Mouse (Mus musculus) heart, embryonic 16.5 days (tissue): ENCODE measurements at regions not wholly inside any gene's neighbourhood (a gene's known extent, or its start where the extent isn't known, plus 50 kb on each side); places are given as distances from the start of the nearest gene placed in this dataset.

Experiments used
- ATAC-seq: fragments of 200-750 bp; cut with Nextera tagmentation; replicated peaks from 2 replicates; pipeline ENCODE4 v1.8.0; 2017; ENCODE audit warnings: moderate number of reproducible peaks; ENCODE audit not compliant: insufficient read depth, low FRiP score; ENCODE audit errors: extremely low read depth
- H3K27ac ChIP-seq: fragments of 300-500 bp; sonication (generic); 2 replicates; pipeline ENCODE4 v1.5.1; 2014; ENCODE audit warnings: mild to moderate bottlenecking, low read length, control low read depth, moderate library complexity
- H3K27me3 ChIP-seq: fragments of 300-500 bp; sonication (generic); 2 replicates; pipeline ENCODE4 v1.6.1; 2014; ENCODE audit warnings: low read length, mixed read lengths; ENCODE audit not compliant: control insufficient read depth, insufficient read depth
- H3K36me3 ChIP-seq: fragments of 300-500 bp; sonication (generic); 2 replicates; pipeline ENCODE4 v1.6.1; 2014; ENCODE audit not compliant: control insufficient read depth, insufficient read depth
- H3K4me1 ChIP-seq: fragments of 300-500 bp; sonication (generic); 2 replicates; pipeline ENCODE4 v1.6.1; 2014; ENCODE audit warnings: low read length, mixed read lengths; ENCODE audit not compliant: control insufficient read depth, insufficient read depth
- H3K4me2 ChIP-seq: fragments of 300-500 bp; sonication (generic); 2 replicates; pipeline ENCODE4 v1.6.1; 2014; ENCODE audit warnings: low read depth, mild to moderate bottlenecking, control low read depth, low read length
- H3K4me3 ChIP-seq: fragments of 300-500 bp; sonication (generic); 2 replicates; pipeline ENCODE4 v1.5.1; 2014; ENCODE audit warnings: mild to moderate bottlenecking, control low read depth, low read length
- H3K9ac ChIP-seq: fragments of 300-500 bp; sonication (generic); 2 replicates; pipeline ENCODE4 v1.6.1; 2014; ENCODE audit warnings: low read length, control low read depth
- H3K9me3 ChIP-seq: fragments of 300-500 bp; sonication (generic); replicated peaks from 2 replicates; pipeline ENCODE4 v1.6.1; 2016; ENCODE audit warnings: low read length; ENCODE audit not compliant: control insufficient read depth
- WGBS: fragments of 180-500 bp; shearing (Covaris S2); extraction: QIAGEN DNeasy Blood & Tissue Kit; methylation state at CpG from one replicate; pipeline ENCODE4 v1.1.7; 2014; 5-methylcytosine and 5-hydroxymethylcytosine counted together

DNA sequence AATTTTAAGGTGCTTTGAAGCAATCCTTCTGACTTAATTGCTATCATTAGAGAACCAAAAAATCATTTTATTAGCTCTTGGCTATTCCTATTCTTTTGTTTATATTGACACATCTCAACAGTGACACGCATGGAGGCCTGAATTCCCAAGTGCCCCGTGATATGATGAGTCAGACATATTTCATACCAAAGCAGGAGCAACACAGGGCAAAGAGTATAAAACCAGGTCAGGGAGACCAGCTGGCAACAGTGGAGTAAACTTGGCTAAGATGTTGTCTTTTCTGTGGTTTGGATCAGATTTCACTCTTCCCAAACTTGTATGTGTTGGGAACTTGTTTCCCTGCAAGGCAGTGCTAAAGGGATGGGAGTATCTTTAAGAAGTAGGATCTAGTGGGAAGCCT, 500.6 kb upstream of the Camk1g start:
- no peak for ATAC-seq
- H3K4me2 ChIP-seq, result no peak overlapping the region
- H3K27me3 ChIP-seq, result no peaks in the 10 kb centered on the region
- H3K4me1 ChIP-seq, result no peaks in the 10 kb centered on the region; the same call in 1 of the 2 replicates
- 63% methylated on average over 2 of the region's 2 CpGs for WGBS
- no peak overlapping the region for H3K4me3 ChIP-seq
- no peaks in the 10 kb centered on the region for H3K36me3 ChIP-seq
- no peak overlapping the region for H3K27ac ChIP-seq
- H3K9ac ChIP-seq, result no peak overlapping the region
- H3K9me3 ChIP-seq, result no peaks in the 10 kb centered on the region

DNA sequence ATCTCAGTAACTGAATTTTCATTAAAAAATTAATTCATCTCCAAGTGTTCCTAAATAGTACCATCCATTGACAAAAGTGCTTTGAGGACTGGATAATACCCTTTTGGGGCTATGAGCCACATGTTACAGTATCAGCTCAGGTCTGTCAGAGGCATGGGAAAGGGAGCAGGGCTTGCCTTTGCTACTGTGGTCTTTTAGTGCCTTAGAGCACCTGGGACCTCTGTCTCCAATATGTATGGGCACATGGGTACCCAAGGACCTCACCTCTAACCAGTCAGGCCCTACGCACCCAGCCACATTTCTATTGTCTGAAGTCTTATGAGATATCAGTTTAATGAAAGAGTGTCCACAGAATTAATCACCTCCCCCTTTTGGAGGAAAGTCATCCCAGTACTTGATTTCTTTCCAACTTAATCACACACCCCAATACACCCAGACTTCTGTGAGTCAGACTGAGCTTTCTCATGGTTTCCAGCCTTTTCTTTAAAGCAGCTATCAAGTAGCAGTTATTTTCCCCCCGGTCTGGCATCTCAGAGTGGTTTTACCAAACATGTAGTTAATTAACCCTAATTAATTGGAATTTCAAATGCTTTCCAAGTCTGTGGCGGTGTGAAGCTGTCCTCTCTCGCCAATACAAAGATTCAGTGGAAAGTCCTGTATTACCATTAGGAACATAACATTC, 498.7 kb upstream of the Camk1g start:
- H3K4me3 ChIP-seq, result no peak overlapping the region
- H3K36me3 ChIP-seq, result no peaks in the 10 kb centered on the region
- H3K4me1 ChIP-seq, result no peaks in the 10 kb centered on the region
- 80% methylated on average over 4 of the region's 4 CpGs for WGBS
- no peak overlapping the region for H3K9ac ChIP-seq
- H3K4me2 ChIP-seq, result no peak overlapping the region
- no peak for ATAC-seq
- no peaks in the 10 kb centered on the region for H3K27me3 ChIP-seq
- no peaks in the 10 kb centered on the region for H3K9me3 ChIP-seq
- H3K27ac ChIP-seq, result no peak overlapping the region

DNA sequence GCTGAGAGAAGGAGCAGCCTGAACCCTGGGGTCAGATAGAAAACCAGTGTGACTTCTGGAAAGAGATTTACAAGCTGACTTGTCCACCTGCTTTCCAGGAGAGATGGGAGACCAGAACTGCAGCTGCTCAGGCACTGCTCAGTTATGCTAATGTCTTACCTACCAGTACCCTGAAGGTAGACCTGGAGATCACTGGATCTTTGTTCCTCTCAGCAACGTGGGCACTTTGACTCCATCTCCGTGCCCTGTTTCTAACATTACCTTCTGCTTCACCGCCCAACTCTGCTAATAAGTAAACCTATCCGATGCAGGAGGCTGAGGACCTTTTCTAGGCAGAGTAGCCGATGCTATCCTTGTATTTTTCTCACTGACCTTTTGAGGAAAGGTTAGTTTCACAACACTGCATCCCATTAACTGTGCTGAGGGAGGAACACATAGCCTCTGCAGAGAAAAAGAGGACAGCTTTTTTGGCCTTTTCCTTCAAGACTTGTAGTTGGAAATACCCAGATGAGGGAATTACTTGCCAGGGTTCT, 490.7 kb upstream of the Camk1g start:
- Histone ChIP-seq H3K9me3 (no peaks in the 10 kb centered on the region), H3K27ac (no peak overlapping the region), H3K9ac (no peak overlapping the region), H3K27me3 (no peaks in the 10 kb centered on the region), H3K4me3 (no peak overlapping the region), H3K36me3 (no peaks in the 10 kb centered on the region), H3K4me2 (no peak overlapping the region), H3K4me1 (no peaks in the 10 kb centered on the region)
- WGBS, result 82% methylated on average over 5 of the region's 5 CpGs
- no peak for ATAC-seq

DNA sequence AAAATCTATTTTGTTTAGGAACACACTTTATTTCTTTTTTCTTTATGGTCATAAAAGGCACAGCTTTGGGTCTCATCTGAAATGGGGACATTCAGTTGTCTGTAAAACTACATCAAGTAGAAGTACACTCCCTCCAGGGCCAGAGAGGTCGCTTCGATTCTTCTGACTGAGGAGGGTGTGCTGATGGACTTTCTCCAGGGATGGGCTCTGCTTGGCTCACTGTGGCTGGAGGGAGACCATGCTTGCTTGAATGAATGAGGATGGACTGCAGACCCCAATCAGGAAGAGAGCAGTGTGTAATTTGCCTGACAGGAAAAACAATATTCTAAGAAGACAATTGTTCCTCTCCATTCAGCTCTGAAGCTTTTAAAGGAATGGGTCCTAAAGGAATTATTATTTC, 490.3 kb upstream of the Camk1g start:
- Histone ChIP-seq H3K4me1 (no peaks in the 10 kb centered on the region), H3K9ac (no peak overlapping the region), H3K27me3 (no peaks in the 10 kb centered on the region), H3K4me2 (no peak overlapping the region), H3K4me3 (no peak overlapping the region), H3K36me3 (no peaks in the 10 kb centered on the region), H3K27ac (no peak overlapping the region), H3K9me3 (no peaks in the 10 kb centered on the region)
- 44% methylated on average over 2 of the region's 2 CpGs for WGBS
- no peak for ATAC-seq

DNA sequence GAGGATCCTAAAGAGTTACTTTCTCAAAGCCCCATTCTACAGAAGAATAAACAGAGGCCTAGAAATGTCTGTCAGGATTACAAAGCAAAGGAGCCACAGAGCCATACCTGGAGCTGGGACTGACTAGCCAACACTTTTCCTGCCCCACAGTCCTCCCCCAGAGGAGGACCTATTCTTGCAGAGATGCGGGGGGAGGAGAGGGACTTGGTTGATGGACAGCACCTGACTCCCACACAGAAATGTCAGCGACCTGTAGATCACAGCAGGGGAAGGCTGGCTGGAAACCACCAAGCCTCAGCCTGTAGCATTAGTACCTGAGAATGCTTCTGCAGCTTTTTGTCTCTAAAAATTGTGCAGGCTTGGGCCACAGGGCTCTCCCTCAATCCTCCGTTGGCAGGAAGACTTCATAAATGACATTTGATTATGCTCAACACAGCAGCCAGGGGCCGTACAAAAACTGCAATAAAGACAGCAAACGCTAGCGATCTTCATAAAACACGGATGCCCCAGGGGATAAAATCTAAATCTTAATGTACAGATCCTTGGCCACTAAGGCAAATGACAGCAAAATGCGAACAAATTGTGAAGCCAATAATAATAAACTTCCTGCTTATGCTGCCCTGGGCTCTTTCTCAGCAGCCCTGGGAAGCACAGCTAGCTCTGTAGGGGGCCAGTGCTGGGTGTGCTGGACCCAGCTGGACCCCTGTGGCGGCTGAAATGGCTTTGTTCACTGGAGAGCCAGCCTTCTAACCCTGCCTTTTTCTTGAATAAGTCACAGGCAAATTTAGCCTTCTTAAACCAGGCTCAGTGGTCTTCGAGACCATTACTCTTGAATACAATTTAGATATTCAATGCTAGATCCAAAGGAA, 489.4 kb upstream of the Camk1g start:
- no peak overlapping the region for H3K4me3 ChIP-seq
- H3K27me3 ChIP-seq, result no peaks in the 10 kb centered on the region
- ATAC-seq, result no peak
- H3K4me2 ChIP-seq, result no peak overlapping the region
- H3K9me3 ChIP-seq, result no peaks in the 10 kb centered on the region
- H3K9ac ChIP-seq, result no peak overlapping the region
- H3K27ac ChIP-seq, result no peak overlapping the region
- WGBS, result 46% methylated on average over 10 of the region's 10 CpGs
- H3K36me3 ChIP-seq, result no peaks in the 10 kb centered on the region
- no peaks in the 10 kb centered on the region for H3K4me1 ChIP-seq

DNA sequence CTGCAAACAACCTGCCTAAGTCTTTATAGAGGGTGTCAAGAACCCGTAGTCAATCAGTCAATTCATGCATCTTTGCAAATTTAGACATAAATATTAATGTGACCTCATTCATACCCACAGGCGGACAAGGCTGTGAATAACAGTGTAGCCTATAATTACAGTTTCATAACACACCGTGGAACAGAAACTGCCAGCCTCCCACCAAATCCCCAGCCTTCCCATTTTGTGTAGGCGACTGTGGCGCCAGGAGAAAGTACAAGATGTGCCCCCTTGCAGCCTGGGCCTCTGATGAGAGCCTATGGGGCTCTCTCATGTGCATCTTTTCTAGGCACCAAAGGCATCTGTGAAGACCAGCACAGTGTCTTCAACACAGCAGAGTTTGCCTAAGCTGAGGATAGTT, 477.8 kb upstream of the Camk1g start:
- ATAC-seq, result no peak
- WGBS, result 83% methylated on average over 5 of the region's 5 CpGs
- H3K9ac ChIP-seq, result no peak overlapping the region
- H3K27me3 ChIP-seq, result no peaks in the 10 kb centered on the region
- no peaks in the 10 kb centered on the region for H3K9me3 ChIP-seq
- no peak overlapping the region for H3K27ac ChIP-seq
- H3K4me1 ChIP-seq, result no peaks in the 10 kb centered on the region
- no peaks in the 10 kb centered on the region for H3K36me3 ChIP-seq
- H3K4me2 ChIP-seq, result no peak overlapping the region
- no peak overlapping the region for H3K4me3 ChIP-seq

DNA sequence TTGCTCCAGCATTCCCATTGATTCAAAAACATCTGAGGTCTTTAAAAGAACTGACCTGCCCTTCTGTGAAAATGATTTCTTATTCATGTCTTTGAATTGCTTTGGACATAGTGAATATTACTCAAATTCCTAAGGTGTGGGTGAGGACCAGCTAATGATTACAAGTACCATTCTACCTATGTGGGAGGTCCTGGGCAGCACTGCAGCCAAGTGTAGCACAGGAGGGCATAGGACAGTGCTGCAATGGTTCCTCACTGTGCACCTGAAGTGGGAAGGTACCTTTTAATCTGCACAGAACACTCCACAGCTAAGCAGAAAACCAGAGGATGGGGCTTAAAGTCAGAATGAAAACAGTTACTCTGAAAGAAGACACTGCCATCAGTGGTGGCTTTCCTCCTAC, 474.8 kb upstream of the Camk1g start:
- no peak overlapping the region for H3K4me3 ChIP-seq
- H3K9me3 ChIP-seq, result no peaks in the 10 kb centered on the region
- no peak overlapping the region for H3K4me2 ChIP-seq
- H3K27ac ChIP-seq, result no peak overlapping the region
- ATAC-seq, result no peak
- H3K27me3 ChIP-seq, result no peaks in the 10 kb centered on the region
- no peaks in the 10 kb centered on the region for H3K4me1 ChIP-seq
- no peak overlapping the region for H3K9ac ChIP-seq
- no peaks in the 10 kb centered on the region for H3K36me3 ChIP-seq

DNA sequence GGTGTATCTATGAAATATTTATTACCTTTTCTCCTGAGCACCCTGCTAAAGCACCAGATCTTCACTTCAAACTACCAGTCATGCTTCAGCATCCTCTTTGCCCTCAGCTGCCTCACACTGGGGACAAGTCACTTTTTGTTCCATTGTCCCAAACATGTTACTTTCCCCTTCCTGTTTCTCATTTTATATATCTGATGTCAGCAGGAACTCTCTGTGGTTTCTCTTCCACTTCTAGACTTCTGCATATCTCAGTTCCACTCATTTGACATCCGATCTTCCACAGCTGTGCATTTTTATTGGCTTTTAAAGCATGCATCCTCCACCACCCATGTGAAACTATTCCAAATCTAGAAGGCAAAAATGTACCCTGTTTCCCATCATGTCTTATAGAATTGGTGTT, 474.4 kb upstream of the Camk1g start:
- Histone ChIP-seq H3K9me3 (no peaks in the 10 kb centered on the region), H3K9ac (no peak overlapping the region), H3K27me3 (no peaks in the 10 kb centered on the region), H3K4me1 (no peaks in the 10 kb centered on the region), H3K36me3 (no peaks in the 10 kb centered on the region), H3K27ac (no peak overlapping the region), H3K4me2 (no peak overlapping the region), H3K4me3 (no peak overlapping the region)
- WGBS, result 40% methylated on average over 1 of the region's 1 CpGs
- ATAC-seq, result no peak

DNA sequence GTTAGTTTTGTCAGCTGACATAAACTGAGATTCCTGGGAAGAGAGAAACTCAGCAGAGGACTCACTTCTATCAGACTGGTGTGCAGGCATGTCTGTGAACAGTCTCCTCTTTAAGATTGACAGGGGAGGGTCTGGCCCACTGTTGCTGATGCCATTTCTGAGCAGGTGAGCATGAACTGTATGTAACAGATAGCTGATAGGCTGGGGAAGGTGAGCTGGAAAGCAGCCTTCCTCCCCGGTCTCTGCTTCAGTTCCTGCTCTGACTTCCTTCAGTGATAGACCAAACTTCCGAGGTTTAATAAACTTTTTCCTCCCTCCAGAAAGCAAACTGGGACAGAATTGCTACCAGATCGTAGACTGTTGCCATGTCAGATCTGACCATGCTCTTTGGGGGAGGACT, 430.9 kb upstream of the Camk1g start:
- H3K9me3 ChIP-seq, result no peaks in the 10 kb centered on the region
- no peak for ATAC-seq
- no peaks in the 10 kb centered on the region for H3K36me3 ChIP-seq
- H3K4me2 ChIP-seq, result no peak overlapping the region
- H3K27ac ChIP-seq, result no peak overlapping the region
- H3K9ac ChIP-seq, result no peak overlapping the region
- WGBS, result 49% methylated on average over 3 of the region's 3 CpGs
- H3K4me3 ChIP-seq, result no peak overlapping the region
- H3K4me1 ChIP-seq, result no peaks in the 10 kb centered on the region
- no peaks in the 10 kb centered on the region for H3K27me3 ChIP-seq
